ENCODE assay signal across 18 mouse cellular contexts in the genomic region with DNA sequence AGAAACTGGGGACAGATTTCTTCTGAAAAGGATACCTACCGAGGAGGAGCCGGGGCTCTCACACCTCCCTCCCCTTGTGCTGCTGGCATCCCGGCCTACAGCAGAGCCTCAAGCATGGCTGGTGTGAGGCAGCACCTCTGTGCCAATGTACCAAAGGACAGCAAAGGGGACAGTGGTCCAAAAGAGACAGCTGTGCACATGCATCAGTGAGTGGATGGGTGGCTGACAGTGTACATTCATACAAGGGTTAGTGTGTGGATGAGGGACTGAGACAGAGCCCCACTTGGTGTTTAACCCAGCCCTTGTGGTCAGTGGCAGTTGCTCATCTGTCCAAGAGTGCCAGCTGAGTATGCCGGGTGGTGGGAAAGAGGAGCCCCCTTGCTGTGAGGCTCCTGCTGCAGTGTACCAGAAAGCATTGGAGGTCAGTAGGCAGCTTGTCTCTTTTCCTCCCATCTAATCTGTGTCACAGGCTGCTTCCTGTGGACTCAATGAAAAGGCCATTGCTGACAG. TPM values are rescaled to one million over a fixed set of nuclear protein-coding genes. Genes with fewer than 3 reads are reported as not detected.
DNase-seq lines count a peak whose midpoint lies in the region; ATAC-seq and TF ChIP-seq lines count a peak whose summit lies in the region.
"Had no signal": no experiment of that assay in that cellular context is flagged by ENCODE, and none has a peak within 500 bp of the region (broad histone marks: within the 10 kb centered on the region; RNA-seq: fewer than 3 reads in every experiment).

No protein-coding gene starts in this region.

- 58% methylated on average over 4 of the region's 4 CpGs for WGBS in heart, embryonic 13.5 days
- WGBS in liver, embryonic 13.5 days (ENCODE audit: insufficient replicate concordance), result 66% methylated on average over 4 of the region's 4 CpGs
- 62% methylated on average over 4 of the region's 4 CpGs for WGBS in liver, postnatal 0 days (ENCODE audit: insufficient replicate concordance)
- 67% methylated on average over 4 of the region's 4 CpGs for WGBS in forebrain, embryonic 16.5 days

- peak; percentile 49 for DNase-seq in cerebellum, adult 9-11 months
- DNase-seq in cerebellum, adult 18-20 months, result no peak
- no peak for DNase-seq in heart, postnatal 4 days
- DNase-seq in liver, embryonic 13.5 days, result no peak
- DNase-seq in liver, postnatal 0 days, result no peak
- no peak for DNase-seq in urinary bladder, adult 2 months (ENCODE audit: low spot score)
- DNase-seq: adrenal gland, postnatal 36 days; gastrocnemius, postnatal 36 days; kidney, adult 18-20 months; kidney, postnatal 14 days; lung, postnatal 10 days; right cerebral cortex, postnatal 4 days had no signal

- ATAC-seq in heart, embryonic 13.5 days (ENCODE audit: extremely low read depth, insufficient number of reproducible peaks, low FRiP score, low TSS enrichment), result no peak
- ATAC-seq in liver, embryonic 13.5 days (ENCODE audit: low read depth), result no peak
- ATAC-seq in liver, postnatal 0 days, result no peak
- ATAC-seq in forebrain, embryonic 16.5 days, result no peak
- ATAC-seq: hindbrain, embryonic 16.5 days; Patski had no signal

- no peak for TF ChIP-seq CTCF in liver, postnatal 0 days (IDR thresholded peaks at IDR 0.05; ENCODE audit: low read depth)

- peaks cover 50% of the 10 kb centered on the region for H3K4me1 ChIP-seq in heart, embryonic 13.5 days
- peaks cover 93% of the 10 kb centered on the region for H3K4me1 ChIP-seq in liver, embryonic 13.5 days (replicated peaks)
- H3K4me1 ChIP-seq in liver, postnatal 0 days (ENCODE audit: insufficient read depth), result peaks cover 42% of the 10 kb centered on the region
- peaks cover 30% of the 10 kb centered on the region for H3K4me1 ChIP-seq in forebrain, embryonic 16.5 days (replicated peaks; ENCODE audit: control insufficient read depth, insufficient read depth, low read length)

- H3K4me2 ChIP-seq in heart, embryonic 13.5 days, result no peak overlapping the region
- no peak overlapping the region for H3K4me2 ChIP-seq in liver, embryonic 13.5 days
- H3K4me2 ChIP-seq in liver, postnatal 0 days (ENCODE audit: low read depth, low read length), result no peak overlapping the region
- H3K4me2 ChIP-seq in forebrain, embryonic 16.5 days (ENCODE audit: low read length), result no peak overlapping the region
- H3K4me2 ChIP-seq: embryonic facial prominence, embryonic 15.5 days; midbrain, embryonic 11.5 days had no signal

- H3K27me3 ChIP-seq in heart, embryonic 13.5 days (replicated peaks), result no peaks in the 10 kb centered on the region
- H3K27me3 ChIP-seq in liver, embryonic 13.5 days, result no peaks in the 10 kb centered on the region
- H3K27me3 ChIP-seq in liver, postnatal 0 days (ENCODE audit: insufficient read depth, low read length), result no peaks in the 10 kb centered on the region
- no peaks in the 10 kb centered on the region for H3K27me3 ChIP-seq in forebrain, embryonic 16.5 days (replicated peaks; ENCODE audit: control insufficient read depth, insufficient read depth, low read length)
- H3K27me3 ChIP-seq: embryonic facial prominence, embryonic 15.5 days; Patski had no signal

- no peak for TF ChIP-seq EP300 in liver, postnatal 0 days (IDR thresholded peaks at IDR 0.05; ENCODE audit: low read depth)

- no peaks in the 10 kb centered on the region for H3K9me3 ChIP-seq in heart, embryonic 13.5 days
- no peaks in the 10 kb centered on the region for H3K9me3 ChIP-seq in liver, embryonic 13.5 days (replicated peaks)
- no peaks in the 10 kb centered on the region for H3K9me3 ChIP-seq in liver, postnatal 0 days (ENCODE audit: low read length)
- no peaks in the 10 kb centered on the region for H3K9me3 ChIP-seq in forebrain, embryonic 16.5 days (ENCODE audit: control insufficient read depth, low read length)
- H3K9me3 ChIP-seq: embryonic facial prominence, embryonic 15.5 days had no signal

- 0 out of 2 replicates have a peak overlapping the region, but pooled peaks have one; percentile 20 for H3K27ac ChIP-seq in heart, embryonic 13.5 days (replicated peaks)
- H3K27ac ChIP-seq in liver, embryonic 13.5 days, result peak overlapping the region; percentile 43
- H3K27ac ChIP-seq in liver, postnatal 0 days (ENCODE audit: low read depth), result no peak overlapping the region
- H3K27ac ChIP-seq in forebrain, embryonic 16.5 days (ENCODE audit: low read length), result peak overlapping the region; percentile 0; the same call in 1 of the 2 replicates
- H3K27ac ChIP-seq: embryonic facial prominence, embryonic 15.5 days had no signal

- peak overlapping the region; percentile 61 for H3K9ac ChIP-seq in heart, embryonic 13.5 days
- no peak overlapping the region for H3K9ac ChIP-seq in liver, embryonic 13.5 days
- no peak overlapping the region for H3K9ac ChIP-seq in liver, postnatal 0 days (replicated peaks)
- no peak overlapping the region for H3K9ac ChIP-seq in forebrain, embryonic 16.5 days (replicated peaks; ENCODE audit: low read depth, low read length)
- H3K9ac ChIP-seq: embryonic facial prominence, embryonic 15.5 days had no signal

- no peak overlapping the region for H3K4me3 ChIP-seq in heart, embryonic 13.5 days
- H3K4me3 ChIP-seq in liver, embryonic 13.5 days (replicated peaks), result no peak overlapping the region
- H3K4me3 ChIP-seq in liver, postnatal 0 days (ENCODE audit: low read depth, low read length), result no peak overlapping the region
- no peak overlapping the region for H3K4me3 ChIP-seq in forebrain, embryonic 16.5 days (replicated peaks; ENCODE audit: low read length)
- H3K4me3 ChIP-seq: embryonic facial prominence, embryonic 15.5 days had no signal

- H3K36me3 ChIP-seq in heart, embryonic 13.5 days, result peaks cover 70% of the 10 kb centered on the region
- peaks cover 66% of the 10 kb centered on the region for H3K36me3 ChIP-seq in liver, embryonic 13.5 days
- peaks cover 67% of the 10 kb centered on the region for H3K36me3 ChIP-seq in liver, postnatal 0 days (replicated peaks; ENCODE audit: insufficient read depth, low read length)
- peaks cover 22% of the 10 kb centered on the region for H3K36me3 ChIP-seq in forebrain, embryonic 16.5 days (ENCODE audit: control insufficient read depth, insufficient read depth)

RNA-seq across cellular contexts. Expression of gene Fbxl22, which starts 5.4 kb away (rescaled TPM):
- 65.3 and 66.9 TPM in 2 replicates for polyA plus RNA-seq in heart, embryonic 13.5 days (2015; fragmentation: Nextera tagmentation; extraction: Ambion mirVana)
- total RNA-seq in heart, postnatal 4 days (2021), result 10 to 100 TPM; 84.3 to 92.5 TPM
- polyA plus RNA-seq in liver, embryonic 13.5 days (2015; fragmentation: Nextera tagmentation; extraction: Ambion mirVana), result 0.68 and 0.82 TPM in 2 replicates
- polyA plus RNA-seq in liver, postnatal 0 days (2015; fragmentation: Nextera tagmentation; extraction: Ambion mirVana), result 0.51 and 0.88 TPM in 2 replicates
- polyA plus RNA-seq in forebrain, embryonic 16.5 days (2015; fragmentation: Nextera tagmentation; extraction: Ambion mirVana), result 1.3 and 1.8 TPM in 2 replicates
- polyA plus RNA-seq in urinary bladder, adult 2 months (2012; rRNA removed), result 80.6 and 96.3 TPM in 2 replicates

Comparison
In these comparisons a context has a peak if more than half of its experiments do, and no peak if none do; other contexts are left out.
1. RNA of gene Fbxl22, which starts 5.4 kb away (polyA plus RNA-seq): 80.6 to 96.3 TPM in urinary bladder, adult 2 months and 65.3 to 66.9 TPM in heart, embryonic 13.5 days; 1.3 to 1.8 TPM in forebrain, embryonic 16.5 days, 0.68 to 0.82 TPM in liver, embryonic 13.5 days and 0.51 to 0.88 TPM in liver, postnatal 0 days; every median in the first group is over 10 times any median in the second.